Mouse (Mus musculus) ES-E14 (cell line): ENCODE results near the gene Oscp1. TPM values are rescaled to one million over a fixed set of nuclear protein-coding genes. Genes with fewer than 3 reads are reported as not detected.

Source experiments
- DNase-seq: peaks from one replicate; pipeline ENCODE4 v3.0.0-alpha.2; 2013; ENCODE audit warnings: low read depth, low spot score
- H3K27ac ChIP-seq: 2 replicates; pipeline ENCODE4 v1.5.1; 2012; ENCODE audit warnings: low read depth, mild to moderate bottlenecking, low read length, moderate library complexity, mixed read lengths; ENCODE audit not compliant: poor library complexity, insufficient read depth, severe bottlenecking
- H3K36me3 ChIP-seq: 2 replicates; pipeline ENCODE4 v1.6.1; 2012; ENCODE audit warnings: mild to moderate bottlenecking, low read length, moderate library complexity, mixed read lengths; ENCODE audit not compliant: control insufficient read depth, poor library complexity, insufficient read depth, severe bottlenecking
- H3K4me1 ChIP-seq, 2 experiments: fragments of 150-350 bp in 1 of 2; sonication (generic) in 1 of 2; 2 replicates each; pipeline ENCODE4 v1.6.1; 2012; ENCODE audit warnings: low read length in 2 of 2, mild to moderate bottlenecking in 1 of 2, mixed read lengths in 1 of 2; ENCODE audit not compliant: control insufficient read depth in 2 of 2, insufficient read depth in 2 of 2, poor library complexity in 1 of 2
- H3K4me3 ChIP-seq, 2 experiments: fragments of 150-350 bp in 1 of 2; sonication (generic) in 1 of 2; 2 replicates each; pipeline ENCODE4 v1.5.1; 2012; ENCODE audit warnings: low read length in 2 of 2, low read depth in 1 of 2, mild to moderate bottlenecking in 1 of 2, mixed read lengths in 1 of 2; ENCODE audit not compliant: insufficient read depth in 1 of 2, poor library complexity in 1 of 2, severe bottlenecking in 1 of 2
- H3K9ac ChIP-seq: 2 replicates; pipeline ENCODE4 v1.6.1; 2012; ENCODE audit warnings: low read depth, mild to moderate bottlenecking, low read length, mixed read lengths; ENCODE audit not compliant: poor library complexity, insufficient read depth, severe bottlenecking
- H3K9me3 ChIP-seq: fragments of 150-350 bp; sonication (generic); 2 replicates; pipeline ENCODE4 v1.6.1; 2012; ENCODE audit warnings: low read depth, mild to moderate bottlenecking, low read length; ENCODE audit not compliant: control insufficient read depth, insufficient read depth
- CHD2 ChIP-seq: IDR thresholded peaks from 2 replicates; pipeline ENCODE4 v1.6.1; 2014; ENCODE audit warnings: mild to moderate bottlenecking, low read depth, low read length, inconsistent platforms
- HCFC1 ChIP-seq: IDR thresholded peaks from 2 replicates; pipeline ENCODE4 v1.6.1; 2012; ENCODE audit warnings: low read length, inconsistent platforms, borderline replicate concordance; ENCODE audit not compliant: insufficient read depth
- MAFK ChIP-seq: IDR thresholded peaks from 2 replicates; pipeline ENCODE4 v1.6.1; 2014; ENCODE audit warnings: mild to moderate bottlenecking, low read depth, low read length, inconsistent platforms; ENCODE audit not compliant: insufficient read depth
- ZC3H11A ChIP-seq: IDR thresholded peaks from 2 replicates; pipeline ENCODE4 v1.6.1; 2012; ENCODE audit warnings: low read depth, mild to moderate bottlenecking, inconsistent platforms, low read length, borderline replicate concordance
- ZNF384 ChIP-seq: IDR thresholded peaks from 2 replicates; pipeline ENCODE4 v1.6.1; 2012; ENCODE audit warnings: low read depth, low read length, inconsistent platforms
- in situ Hi-C, 2 experiments: fragments of 600-800 bp; cut with MboI; formaldehyde crosslinking; loops; one replicate each; pipeline ENCODE4 v1.15.1; 2025; ENCODE audit warnings: low sequenced_read_pairs in 2 of 2, inconsistent platforms in 1 of 2; ENCODE audit not compliant: unreplicated experiment in 2 of 2
- total RNA-seq: library from RNA; depleted of rRNA; stranded (reverse); fragments of 300-350 nt; gene quantifications from 2 replicates; pipeline ENCODE4 v1.2.3, GENCODE M21; 2012

Oscp1 gene
- total RNA-seq, 1 experiment = 5.9 TPM

- TF ChIP-seq ZNF384 = no peak
- no peak for TF ChIP-seq HCFC1
- TF ChIP-seq CHD2 = no peak
- TF ChIP-seq MAFK = no peak
- TF ChIP-seq ZC3H11A = no peak
- DNase-seq = no peak
- in situ Hi-C loops = no loop called here
- Histone ChIP-seq H3K4me3 (no peak overlapping the region), H3K9ac (no peak overlapping the region), H3K27ac (no peak overlapping the region), H3K4me1 (peaks cover 6 to 13% of the 10 kb centered on the region in 2 experiments; a peak in 3 of 4 replicates), H3K36me3 (no peaks in the 10 kb centered on the region), H3K9me3 (no peaks in the 10 kb centered on the region)
Measured at GRCm38 (mm10) chr4:126077833-126078232, 19.5 kb downstream of the Oscp1 start.

DNA sequence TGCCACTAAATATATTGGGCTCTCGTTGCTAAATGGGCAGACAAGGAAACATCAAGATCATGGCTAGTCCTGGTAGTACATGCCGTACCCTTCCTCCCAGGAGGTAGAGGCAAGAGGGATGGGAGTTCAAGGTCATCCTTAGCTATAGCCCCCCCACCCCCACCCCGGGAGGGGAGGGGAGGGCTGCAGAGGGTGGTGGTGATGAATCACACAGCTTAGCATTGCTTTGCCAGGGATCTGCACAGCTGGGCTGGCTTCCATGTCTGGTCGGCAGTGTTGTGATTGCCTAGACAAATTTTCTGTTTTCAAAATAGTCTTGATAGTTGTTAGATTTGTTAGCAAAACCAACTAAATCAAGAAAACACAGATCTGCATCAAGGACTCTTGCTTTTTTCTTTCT, 20.9 kb downstream of the Oscp1 start:
- DNase-seq = no peak
- in situ Hi-C loops = no loop called here
- H3K9ac ChIP-seq = no peak overlapping the region
- H3K36me3 ChIP-seq = no peaks in the 10 kb centered on the region
- H3K4me3 ChIP-seq = no peak overlapping the region
- peaks cover 6 to 17% of the 10 kb centered on the region in 2 experiments; a peak in 3 of 4 replicates for H3K4me1 ChIP-seq
- TF ChIP-seq ZNF384 (no peak), MAFK (no peak), ZC3H11A (no peak)
- H3K27ac ChIP-seq = no peak overlapping the region
- H3K9me3 ChIP-seq = no peaks in the 10 kb centered on the region

DNA sequence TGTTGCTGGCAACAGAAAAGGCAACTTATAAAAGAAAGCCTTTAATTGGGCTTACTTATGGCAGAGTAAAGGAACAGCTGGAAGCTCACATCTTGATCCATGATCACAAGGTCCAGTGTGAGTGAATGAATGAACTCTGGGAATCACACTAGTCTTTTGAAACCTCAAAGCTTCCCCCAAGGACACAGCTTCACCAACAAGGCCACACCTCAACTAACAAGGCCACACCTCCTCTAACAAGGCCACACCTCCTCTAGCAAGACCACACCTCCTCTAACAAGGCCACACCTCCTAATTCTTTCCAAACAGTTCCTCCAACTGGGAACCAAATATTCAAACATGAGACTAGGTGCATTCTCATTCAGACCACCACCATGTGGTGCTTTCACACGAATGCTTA, 23.2 kb downstream of the Oscp1 start:
- no peaks in the 10 kb centered on the region for H3K36me3 ChIP-seq
- H3K4me1 ChIP-seq = peaks cover 6 to 17% of the 10 kb centered on the region in 2 experiments; a peak in 3 of 4 replicates
- no peak overlapping the region for H3K9ac ChIP-seq
- no peak overlapping the region for H3K4me3 ChIP-seq
- no peaks in the 10 kb centered on the region for H3K9me3 ChIP-seq
- no peak for DNase-seq
- no peak for TF ChIP-seq ZNF384
- TF ChIP-seq HCFC1 = no peak
- TF ChIP-seq MAFK = no peak
- TF ChIP-seq ZC3H11A = no peak
- no peak for TF ChIP-seq CHD2
- in situ Hi-C loops = no loop called here
- H3K27ac ChIP-seq = no peak overlapping the region

GRCm38 (mm10) chr4:126083021-126083420, 24.7 kb downstream of the Oscp1 start:
- H3K4me3 ChIP-seq = no peak overlapping the region; a peak in 1 of 4 replicates
- H3K9me3 ChIP-seq = no peaks in the 10 kb centered on the region
- no peaks in the 10 kb centered on the region for H3K36me3 ChIP-seq
- in situ Hi-C loops = no loop called here
- DNase-seq = no peak
- H3K27ac ChIP-seq = no peak overlapping the region
- no peak overlapping the region; the same call in 1 of the 2 replicates for H3K9ac ChIP-seq
- H3K4me1 ChIP-seq = peaks cover 0 to 6% of the 10 kb centered on the region in 2 experiments; a peak in 1 of 4 replicates
- TF ChIP-seq ZNF384 (no peak), CHD2 (no peak), MAFK (no peak), ZC3H11A (no peak), HCFC1 (no peak)

DNA sequence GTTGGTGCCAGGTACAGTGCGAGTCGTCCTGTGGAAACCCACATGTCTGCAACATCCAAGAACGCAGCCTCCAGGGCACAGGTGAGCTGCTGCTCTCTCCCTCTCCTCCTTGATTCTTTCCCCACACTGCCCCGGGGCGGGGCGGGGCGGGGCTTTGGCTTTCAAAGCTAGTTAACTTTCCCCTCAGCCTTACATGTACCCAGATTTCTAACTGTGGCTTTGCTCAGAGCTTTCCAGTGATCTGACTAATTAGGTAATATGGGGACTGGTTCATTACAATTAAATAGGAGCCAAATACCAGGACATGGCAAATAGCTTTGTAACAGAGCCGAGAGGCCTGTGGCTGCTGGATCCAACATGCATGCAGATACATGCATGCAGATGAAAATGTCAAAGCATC, 26.0 kb downstream of the Oscp1 start:
- Histone ChIP-seq H3K9ac (no peak overlapping the region), H3K4me3 (no peak overlapping the region), H3K9me3 (no peaks in the 10 kb centered on the region), H3K27ac (no peak overlapping the region), H3K4me1 (peaks cover 0 to 4% of the 10 kb centered on the region in 2 experiments; a peak in 1 of 4 replicates), H3K36me3 (no peaks in the 10 kb centered on the region)
- TF ChIP-seq HCFC1 = no peak
- TF ChIP-seq ZC3H11A = no peak
- no peak for TF ChIP-seq CHD2
- TF ChIP-seq MAFK = no peak
- no peak for TF ChIP-seq ZNF384
- in situ Hi-C loops = no loop called here
- DNase-seq = no peak
